Mouse (Mus musculus): Measurements from ENCODE around the gene Prdm16.

GRCm38 (mm10) chr4:154636053-154636433 is 630 bp downstream of the Prdm16 start:
- no peak for TF ChIP-seq MAFK (IDR thresholded peaks at IDR 0.05; ENCODE audit: insufficient read depth, low read depth, low read length)
- no peak for TF ChIP-seq ZC3H11A (IDR thresholded peaks at IDR 0.05; ENCODE audit: borderline replicate concordance, low read depth, low read length)
